Mouse (Mus musculus) heart, adult 2 months (tissue): ENCODE measurements around the gene Dis3l2.

ENCODE experiments used
- CTCF ChIP-seq: fragments of 200-600 bp; IDR thresholded peaks from 2 replicates; pipeline ENCODE4 v1.8.1; 2022; ENCODE audit warnings: antibody characterized with exemption, mild to moderate bottlenecking, moderate library complexity
- POLR2A ChIP-seq: fragments of 200-500 bp; IDR thresholded peaks from 2 replicates; pipeline ENCODE4 v1.6.1; 2011; ENCODE audit warnings: mild to moderate bottlenecking, low read depth, low read length, control low read depth; ENCODE audit not compliant: insufficient read depth

- TF ChIP-seq CTCF (no peak), POLR2A (no peak)
Measured at GRCm38 (mm10) chr1:87035532-87036161, 332.0 kb downstream of the Dis3l2 start.
